Mouse (Mus musculus) CD4-positive, CD25-positive, alpha-beta regulatory T cell, adult 9 weeks (primary cell): ENCODE data around the gene Hspg2. TPM values are rescaled to one million over a fixed set of nuclear protein-coding genes. Genes with fewer than 3 reads are reported as not detected.

Experiments
- polyA plus RNA-seq: library from polyadenylated mRNA; unstranded; fragments of 100-300 nt; shearing (Covaris generic); gene quantifications from one replicate; pipeline ENCODE4 v1.2.1, GENCODE M21; 2017

Hspg2 gene
- not detected for polyA plus RNA-seq

DNA sequence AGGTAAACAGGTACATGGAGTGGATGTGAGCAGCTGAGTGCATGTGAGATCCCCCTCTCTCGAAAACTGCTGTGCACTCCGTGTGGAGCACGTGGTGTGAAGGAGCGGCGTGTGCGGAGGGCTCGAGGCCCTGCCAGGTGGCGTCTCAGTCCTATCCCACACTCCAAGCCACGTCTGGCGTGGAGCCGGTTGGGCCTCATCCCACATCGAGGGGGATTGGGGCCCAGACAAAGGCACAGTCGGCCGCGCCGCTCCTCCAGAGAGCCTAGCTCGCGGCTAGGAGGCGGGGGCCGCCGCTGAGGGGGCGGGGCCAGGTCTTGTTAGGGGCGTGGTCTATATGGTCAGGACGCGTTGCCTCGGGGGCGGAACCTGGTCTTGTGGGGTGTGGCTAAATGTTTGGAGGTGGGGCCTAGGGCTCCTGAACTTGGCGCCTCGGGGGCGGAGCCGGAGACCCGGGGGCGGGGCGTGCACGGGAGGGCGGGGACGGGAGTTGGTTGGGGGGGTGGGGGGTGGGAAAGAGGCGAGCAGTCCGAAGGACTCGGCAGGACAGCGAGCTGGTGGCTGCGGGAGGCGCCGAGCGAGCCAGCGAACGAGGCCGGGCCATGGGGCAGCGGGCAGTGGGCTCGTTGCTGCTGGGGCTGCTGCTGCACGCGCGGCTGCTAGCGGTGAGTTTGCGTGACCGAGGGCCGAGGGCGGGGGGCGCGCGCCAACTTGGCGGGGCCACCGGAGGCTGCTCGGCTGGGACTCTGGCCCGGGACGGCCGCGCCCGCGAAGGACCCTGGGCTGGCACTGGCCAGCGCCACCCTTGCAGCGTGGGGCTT lies at the start of gene Hspg2:
Gene Hspg2 (plus strand): TSS at position 510 of the 821 bp plus-strand sequence.

DNA sequence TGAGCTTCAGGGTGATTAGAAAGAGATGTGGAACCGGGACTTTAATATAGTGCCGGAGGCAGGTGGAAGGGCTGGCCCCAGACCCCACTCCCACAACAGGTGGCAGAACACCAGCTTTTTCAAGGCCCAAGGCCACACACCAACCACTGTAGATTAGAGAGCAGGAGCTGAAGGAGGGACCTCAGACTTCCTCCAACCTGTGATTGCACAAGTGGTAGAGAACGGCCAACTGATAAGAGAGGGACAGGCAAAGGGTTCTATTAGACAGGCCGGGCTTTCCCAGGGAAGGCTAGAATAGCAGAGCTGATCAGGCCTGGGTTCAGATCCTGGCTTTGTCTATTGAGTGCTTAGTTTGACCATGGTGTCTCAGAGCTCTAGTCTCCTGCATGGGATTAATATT lies 38.1 kb upstream of the Hspg2 start, which contains the start of gene Cela3b:
Gene Cela3b (minus strand): TSS at position 39 of the 400 bp plus-strand sequence.

DNA sequence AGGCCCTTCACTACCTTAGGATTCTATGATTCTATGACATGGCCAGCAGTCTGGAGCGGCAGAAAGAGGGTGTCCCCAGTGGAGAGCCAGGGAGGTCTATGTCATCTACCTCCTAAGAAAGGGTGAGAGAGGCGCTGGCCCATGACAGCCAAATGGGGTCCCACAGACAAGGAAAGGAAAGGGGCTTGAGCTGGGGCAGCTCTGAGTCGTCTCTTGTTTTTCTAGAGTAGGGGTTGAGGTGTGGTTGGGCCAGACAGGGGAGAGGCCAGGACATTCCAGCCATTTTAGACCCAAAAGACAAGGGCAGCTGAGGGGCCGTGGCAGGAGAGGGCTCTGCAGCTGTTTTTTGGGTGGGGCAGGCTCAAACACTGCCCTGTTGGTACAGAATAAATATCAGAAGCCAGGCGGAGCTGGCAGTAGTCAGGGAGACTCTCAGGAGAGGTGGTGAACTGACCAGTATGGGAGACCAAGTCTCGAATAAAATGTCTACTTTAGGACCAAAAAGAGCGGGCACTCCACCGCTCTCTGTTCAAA lies 15.3 kb upstream of the Hspg2 start, which contains the start of gene 1700013G24Rik:
Gene 1700013G24Rik (plus strand): TSS at position 51 of the 534 bp plus-strand sequence.

DNA sequence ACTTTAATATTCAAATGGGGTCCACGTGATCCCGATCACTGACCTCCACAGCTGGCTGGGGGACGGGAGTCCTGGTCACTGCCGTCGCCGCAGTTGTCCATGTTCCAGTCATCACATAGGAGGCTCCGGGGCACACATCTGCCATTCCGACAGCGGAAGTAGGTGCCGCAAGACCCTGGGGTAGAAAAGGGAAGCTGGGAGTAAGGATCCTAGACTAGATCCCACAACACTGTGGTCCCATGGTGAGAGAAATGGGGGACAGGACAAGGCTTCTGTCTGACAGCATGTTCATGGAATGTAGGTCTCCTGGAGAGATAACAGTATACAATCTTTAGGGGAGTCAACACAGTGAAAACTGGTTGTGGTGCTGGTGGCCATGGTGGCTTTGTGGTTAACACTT lies 105.9 kb downstream of the Hspg2 start, which contains the start of gene Ldlrad2:
Gene Ldlrad2 (minus strand): TSS at position 101 of the 400 bp plus-strand sequence.

DNA sequence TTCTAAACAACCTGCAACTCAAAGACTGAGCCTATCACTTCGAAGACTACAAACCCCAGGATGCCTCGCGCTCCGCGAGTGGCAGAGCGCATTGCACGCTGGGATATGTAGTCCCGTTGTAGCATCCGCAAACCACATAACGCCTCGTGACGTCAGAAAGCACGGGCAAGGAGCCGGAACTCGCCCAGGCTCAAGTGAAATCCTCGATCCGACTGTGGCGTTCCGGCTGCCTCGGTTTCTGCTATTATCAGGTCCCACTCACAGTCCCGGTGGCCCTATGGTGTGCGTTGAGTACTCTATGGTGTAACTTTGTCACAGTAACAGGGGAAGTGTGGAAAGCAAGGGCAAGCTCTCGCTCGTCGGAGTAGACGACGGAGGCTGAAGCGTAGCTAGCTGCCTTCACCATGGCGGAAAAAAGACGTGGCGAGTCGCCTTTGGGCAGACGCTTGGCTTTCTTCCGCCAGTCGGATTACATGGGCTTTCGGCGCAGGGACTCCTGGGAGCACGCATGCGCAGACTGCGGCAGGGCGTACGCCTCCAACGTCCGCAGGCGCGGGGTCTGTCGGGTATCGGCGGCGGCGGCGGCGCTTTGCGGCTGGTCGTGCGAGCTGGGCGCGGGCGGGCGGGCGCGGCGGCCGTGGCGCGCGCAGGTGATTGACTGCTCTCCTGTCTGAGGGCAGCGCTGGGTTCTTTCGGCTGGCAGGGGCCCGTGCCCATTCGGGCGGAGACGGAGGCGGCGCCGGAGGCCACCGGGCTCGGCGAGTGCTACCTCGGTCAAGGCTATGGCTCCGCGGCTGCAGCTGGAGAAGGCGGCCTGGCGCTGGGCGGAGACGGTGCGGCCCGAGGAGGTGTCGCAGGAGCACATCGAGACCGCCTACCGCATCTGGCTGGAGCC lies 125.3 kb downstream of the Hspg2 start, which contains the start of gene Usp48:
Gene Usp48 (plus strand): TSS at position 155 of the 895 bp plus-strand sequence.

Other genes with a start within 250 kb of the Hspg2 start
- 0.21 TPM for gene Wnt4, start 191.3 kb upstream of the Hspg2 start, polyA plus RNA-seq
- gene Cdc42, start 111.0 kb upstream of the Hspg2 start, polyA plus RNA-seq = 845 TPM
- gene Cela3a, start 59.0 kb upstream of the Hspg2 start, polyA plus RNA-seq = not detected
- gene Cela3b, start 38.2 kb upstream of the Hspg2 start, polyA plus RNA-seq = not detected
- not detected for gene 1700013G24Rik, start 15.5 kb upstream of the Hspg2 start, polyA plus RNA-seq
- not detected for gene Ldlrad2, start 105.8 kb downstream of the Hspg2 start, polyA plus RNA-seq
- 51.7 TPM for gene Usp48, start 125.0 kb downstream of the Hspg2 start, polyA plus RNA-seq
- 2.2 TPM for gene Rap1gap, start 196.0 kb downstream of the Hspg2 start, polyA plus RNA-seq